Mouse (Mus musculus): ENCODE measurements around the gene Pafah2.

Gene Pafah2

GRCm38 (mm10) chr4:134466381-134467262 lies 70.5 kb downstream of the Pafah2 start:
- DNase-seq: no peak

- DNase-seq: no peak
Observed at GRCm38 (mm10) chr4:134467435-134468214, 71.5 kb downstream of the Pafah2 start.

GRCm38 (mm10) chr4:134468215-134468575 lies 72.1 kb downstream of the Pafah2 start, which contains the start of gene Stmn1:
Stmn1 (plus strand) TSS chr4:134468320.
- peak; percentile 94 to 95 for DNase-seq

GRCm38 (mm10) chr4:134468578-134469266 lies 72.6 kb downstream of the Pafah2 start:
- DNase-seq: peak; percentile 88 to 94

DNA sequence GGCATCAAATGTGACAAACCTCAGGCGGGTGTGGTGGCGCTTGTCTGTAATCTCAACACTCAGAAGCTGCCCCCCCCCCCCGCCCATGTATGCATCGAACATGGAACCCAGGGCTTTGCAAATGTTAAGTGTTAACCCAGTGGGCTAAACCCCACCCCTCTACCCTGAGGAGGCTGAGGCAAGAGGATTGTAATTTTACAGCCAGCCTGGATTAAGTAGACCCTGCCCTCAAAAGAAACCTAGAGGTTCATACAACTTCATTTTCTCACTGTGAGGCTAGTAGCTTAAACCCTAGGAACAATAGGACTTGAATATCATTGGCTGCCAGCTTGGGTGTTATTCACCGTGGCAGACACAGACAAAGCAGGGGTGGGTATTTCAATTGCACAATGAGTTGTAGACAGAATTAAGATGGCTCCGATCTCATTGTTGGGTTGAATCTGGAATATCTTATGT lies 73.2 kb downstream of the Pafah2 start:
- no peak for DNase-seq

GRCm38 (mm10) chr4:134469985-134470384 lies 73.9 kb downstream of the Pafah2 start:
- no peak for DNase-seq

GRCm38 (mm10) chr4:134471469-134471868 lies 75.3 kb downstream of the Pafah2 start:
- DNase-seq: no peak

DNA sequence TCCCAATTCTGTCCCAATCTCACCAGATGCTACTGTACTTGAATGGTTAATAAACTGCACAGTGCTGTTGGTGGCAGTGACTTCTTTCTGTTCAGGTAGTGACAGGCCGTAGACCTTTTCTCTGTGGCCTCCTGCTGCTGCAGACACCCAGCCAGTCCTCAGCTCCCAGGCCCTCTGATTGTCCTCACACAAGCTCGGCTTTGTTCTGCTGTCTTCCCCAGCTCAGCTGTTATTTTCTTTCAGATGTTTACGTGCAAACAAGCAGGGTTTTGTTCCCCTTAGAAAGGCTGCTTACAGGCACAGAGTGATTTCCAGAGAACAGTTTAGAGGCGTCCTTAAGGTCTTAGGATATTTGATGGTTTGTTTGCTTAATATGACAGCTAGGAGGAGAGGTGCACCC lies 77.6 kb downstream of the Pafah2 start:
- no peak for DNase-seq

DNA sequence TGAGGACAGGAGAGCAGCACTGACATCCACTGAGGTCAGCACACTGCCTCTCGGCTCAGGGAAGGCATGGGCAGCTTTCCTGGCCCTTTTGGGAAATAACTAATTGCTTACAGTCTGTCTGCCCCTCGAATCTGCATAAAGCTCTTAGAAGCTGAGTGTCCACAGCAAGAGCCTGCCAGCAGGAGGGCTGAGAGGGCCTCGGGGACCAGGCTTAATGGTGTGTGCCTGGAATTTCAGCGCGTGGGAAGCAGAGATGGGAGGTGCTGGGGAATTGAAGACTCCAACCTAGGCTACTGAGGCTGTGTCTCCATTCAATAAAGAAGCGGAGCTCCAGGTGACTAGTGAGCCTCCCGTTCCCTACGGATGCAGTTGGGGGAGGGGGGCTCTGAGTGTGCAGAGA lies 78.1 kb downstream of the Pafah2 start:
- DNase-seq: no peak

DNA sequence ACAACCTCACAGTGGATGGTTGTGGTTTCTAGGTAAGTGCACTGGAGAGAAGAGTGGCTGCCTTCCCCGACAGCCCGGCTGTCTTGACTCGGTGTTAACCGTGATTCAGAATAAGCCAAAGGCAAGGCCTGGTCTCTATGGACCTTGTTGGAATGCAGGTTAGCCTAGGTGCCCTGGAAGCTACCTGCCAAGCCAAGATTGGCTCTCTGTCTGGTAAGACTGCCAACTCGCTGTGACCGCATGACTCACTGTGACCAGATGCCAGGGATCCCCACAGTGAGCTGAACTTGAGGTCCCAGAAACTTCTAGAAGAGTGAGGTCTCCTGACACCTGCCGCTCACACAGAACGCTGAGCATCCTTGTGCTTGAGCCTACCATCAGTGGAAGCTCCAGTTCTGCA lies 80.8 kb downstream of the Pafah2 start:
- DNase-seq: peak in 1 of 2 experiments; percentile 52

All from kidney, adult 8-10 months (tissue).